1 mouse cellular context compared by ENCODE assay signal in the genomic region with DNA sequence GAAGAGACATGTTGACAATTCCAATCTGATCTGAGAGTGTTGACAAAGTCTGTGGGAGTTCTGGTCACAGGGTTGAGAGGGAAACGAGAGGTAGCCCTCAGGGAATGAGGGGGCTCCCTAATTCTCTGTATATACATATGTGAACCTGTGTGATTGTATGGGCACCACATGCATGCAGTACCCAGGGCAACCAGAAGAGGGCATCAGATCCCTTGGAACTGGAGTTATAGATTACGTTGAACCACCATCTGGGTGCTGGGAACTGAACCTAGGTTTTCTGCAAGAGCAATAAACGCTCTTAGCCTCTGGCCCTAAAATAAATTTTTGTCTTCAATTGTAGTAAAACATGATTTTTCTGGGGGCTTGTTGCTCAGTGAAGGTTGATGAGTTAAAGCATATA.
TF ChIP-seq lines count a peak whose summit lies in the region.

No protein-coding gene starts in this region.

TF ChIP-seq in CH12.LX, 34 proteins besides CTCF, POLR2A, EP300 and RAD21 (continued from another document):
- no peak for TF ChIP-seq SIN3A (IDR thresholded peaks at IDR 0.05; ENCODE audit: low read length)
- no peak for TF ChIP-seq RCOR1 (conservative IDR thresholded peaks at IDR 0.05; ENCODE audit: low read depth, low read length)
- TF ChIP-seq MEF2A (IDR thresholded peaks at IDR 0.05; ENCODE audit: borderline replicate concordance, low read depth, low read length) = no peak
- TF ChIP-seq GABPA (IDR thresholded peaks at IDR 0.05; ENCODE audit: insufficient replicate concordance, low read depth, low read length) = no peak
- no peak for TF ChIP-seq ELF1 (IDR thresholded peaks at IDR 0.05; ENCODE audit: low read depth, low read length)
- no peak for TF ChIP-seq ZNF384 (IDR thresholded peaks at IDR 0.05; ENCODE audit: low read depth, low read length)
- no peak for TF ChIP-seq TCF12 (IDR thresholded peaks at IDR 0.05; ENCODE audit: low read depth, low read length)
- TF ChIP-seq USF2 (conservative IDR thresholded peaks at IDR 0.05; ENCODE audit: low read depth, low read length) = no peak
